Mouse (Mus musculus) G1E (cell line): ENCODE results near the gene Slc9a3r1.

Experiments
- CTCF ChIP-seq: IDR thresholded peaks from 2 replicates; pipeline ENCODE4 v1.5.1; 2012; ENCODE audit warnings: low read depth, low read length, inconsistent platforms, mixed read lengths
- TAL1 ChIP-seq: conservative IDR thresholded peaks from 2 replicates; pipeline ENCODE4 v1.6.1; 2012; ENCODE audit warnings: low read depth, low read length, inconsistent platforms, mixed read lengths

- TF ChIP-seq CTCF (peak; percentile 17; the same call in 1 of the 2 replicates), TAL1 (no peak)
Observed at GRCm38 (mm10) chr11:115153699-115154292, 9.3 kb upstream of the Slc9a3r1 start.
